Mouse (Mus musculus) cortical plate, adult 2 months (tissue): ENCODE results near the gene Taco1. TPM values are rescaled to one million over a fixed set of nuclear protein-coding genes. Genes with fewer than 3 reads are reported as not detected.

Experiments used
- H3K27ac ChIP-seq: fragments of 200-500 bp; 2 replicates; pipeline ENCODE4 v1.5.1; 2012; ENCODE audit warnings: low read length, control low read depth, inconsistent platforms; ENCODE audit not compliant: insufficient read depth
- H3K4me1 ChIP-seq: fragments of 200-500 bp; 2 replicates; pipeline ENCODE4 v1.6.1; 2011; ENCODE audit warnings: low read length; ENCODE audit not compliant: control insufficient read depth, insufficient read depth
- H3K4me3 ChIP-seq: fragments of 200-500 bp; 2 replicates; pipeline ENCODE4 v1.5.1; 2011; ENCODE audit warnings: mild to moderate bottlenecking, low read length, control low read depth; ENCODE audit not compliant: insufficient read depth
- CTCF ChIP-seq: fragments of 200-500 bp; IDR thresholded peaks from 2 replicates; pipeline ENCODE4 v1.5.1; 2011; ENCODE audit warnings: mild to moderate bottlenecking, control low read depth, low read length; ENCODE audit not compliant: insufficient read depth; ENCODE audit errors: extremely low read depth
- POLR2A ChIP-seq: fragments of 200-500 bp; IDR thresholded peaks from 2 replicates; pipeline ENCODE4 v1.6.1; 2011; ENCODE audit warnings: mild to moderate bottlenecking, low read length, control low read depth; ENCODE audit not compliant: insufficient read depth; ENCODE audit errors: extremely low read depth
- polyA plus RNA-seq: library from polyadenylated mRNA; depleted of rRNA; stranded (reverse); fragments of >200 nt; gene quantifications from 2 replicates; pipeline ENCODE4 v1.2.3, GENCODE M21; 2012; rRNA removed

Taco1 gene
- polyA plus RNA-seq, 1 experiment = 11.9 TPM

DNA sequence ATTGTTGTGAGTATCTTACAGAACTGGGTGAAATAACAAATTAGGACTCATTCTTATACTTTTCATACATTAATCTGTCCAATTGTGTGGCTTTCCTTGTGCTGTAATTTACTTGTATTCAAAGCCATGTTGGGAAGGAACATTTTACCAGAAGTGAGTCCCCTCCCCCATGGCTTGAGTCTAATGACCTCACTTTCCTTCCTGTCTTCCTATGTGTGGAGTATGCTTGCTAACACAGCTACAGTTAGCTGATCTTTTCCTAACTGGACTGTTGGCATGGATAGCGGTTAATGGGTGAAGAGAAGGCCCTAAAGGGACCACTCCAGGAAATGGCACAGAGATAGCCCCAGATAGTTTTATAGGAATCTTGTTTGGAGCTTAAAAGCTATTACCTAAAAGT lies 32.4 kb downstream of the Taco1 start:
- no peaks in the 10 kb centered on the region for H3K4me1 ChIP-seq
- H3K4me3 ChIP-seq = no peak overlapping the region
- no peak overlapping the region for H3K27ac ChIP-seq
- no peak for TF ChIP-seq POLR2A
- TF ChIP-seq CTCF = no peak

DNA sequence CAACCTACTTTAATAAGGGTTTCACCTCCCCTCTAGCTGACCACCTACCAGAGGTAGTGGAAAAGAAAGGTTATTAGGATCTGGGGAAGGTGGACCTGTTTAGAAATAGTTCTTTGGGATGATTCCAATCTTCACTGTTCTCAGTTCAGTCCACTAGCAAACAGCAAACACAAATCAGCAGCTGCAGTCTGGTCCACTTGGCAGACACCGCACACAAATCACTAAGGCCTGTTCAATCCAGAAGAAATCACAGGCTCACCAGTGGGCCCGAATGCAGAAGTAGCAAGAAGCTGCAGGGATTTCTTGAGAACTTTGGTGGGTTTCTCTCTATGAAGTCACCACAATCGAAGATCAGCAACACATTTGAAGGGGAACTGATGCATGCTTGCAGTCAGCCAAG lies 37.0 kb downstream of the Taco1 start:
- Histone ChIP-seq H3K4me3 (no peak overlapping the region), H3K4me1 (no peaks in the 10 kb centered on the region; the same call in 1 of the 2 replicates), H3K27ac (no peak overlapping the region)
- TF ChIP-seq POLR2A (no peak), CTCF (no peak)

DNA sequence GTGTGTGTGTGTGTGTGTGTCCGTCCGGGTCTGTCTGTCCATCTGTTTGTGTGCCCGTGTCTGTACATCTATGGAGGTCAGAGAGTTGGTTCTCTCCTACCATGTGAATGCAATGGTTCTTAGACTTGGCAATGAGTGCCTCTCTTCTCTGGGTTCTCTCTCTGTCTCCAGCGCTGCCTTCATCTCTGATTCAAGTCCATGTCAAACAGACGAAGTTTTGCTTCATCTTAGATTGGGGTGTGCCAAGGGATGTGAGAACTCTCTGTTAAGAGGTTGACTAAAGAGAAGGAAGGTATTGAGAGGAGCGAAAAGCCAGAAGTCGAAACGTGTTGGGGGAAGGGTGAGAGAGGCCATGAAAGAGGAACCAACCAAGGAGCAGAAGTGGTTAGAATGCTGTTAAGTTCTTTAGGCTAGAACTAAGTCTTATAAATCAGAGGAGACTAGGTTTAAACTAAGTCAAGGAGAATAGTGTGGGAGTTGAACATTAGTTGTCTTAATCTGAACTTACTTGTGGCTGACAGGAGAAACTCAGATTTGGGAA lies 40.3 kb downstream of the Taco1 start:
- Histone ChIP-seq H3K27ac (no peak overlapping the region), H3K4me3 (no peak overlapping the region), H3K4me1 (no peaks in the 10 kb centered on the region; the same call in 1 of the 2 replicates)
- no peak for TF ChIP-seq CTCF
- TF ChIP-seq POLR2A = no peak

DNA sequence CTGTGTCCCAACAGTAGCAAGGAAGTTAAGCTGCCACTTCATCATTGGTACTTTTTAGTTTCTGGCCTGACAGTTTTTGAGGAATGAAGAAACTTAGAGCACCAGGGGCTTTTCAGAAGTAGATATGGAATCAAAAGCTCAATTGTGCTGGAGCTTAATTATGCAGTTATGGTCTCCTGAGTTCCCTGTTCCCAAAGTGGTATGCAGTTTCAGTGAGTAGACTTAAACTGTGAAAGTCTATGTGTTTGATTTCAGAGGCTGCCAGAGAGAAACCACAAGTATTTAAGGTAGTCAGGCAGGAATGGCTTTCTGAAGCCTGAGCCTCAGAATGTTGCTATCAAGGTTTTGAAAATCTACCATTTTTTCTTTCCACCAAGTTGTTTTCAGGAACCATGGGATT lies 45.8 kb downstream of the Taco1 start:
- Histone ChIP-seq H3K4me1 (no peaks in the 10 kb centered on the region), H3K4me3 (no peak overlapping the region), H3K27ac (no peak overlapping the region)
- TF ChIP-seq POLR2A (no peak), CTCF (no peak)

DNA sequence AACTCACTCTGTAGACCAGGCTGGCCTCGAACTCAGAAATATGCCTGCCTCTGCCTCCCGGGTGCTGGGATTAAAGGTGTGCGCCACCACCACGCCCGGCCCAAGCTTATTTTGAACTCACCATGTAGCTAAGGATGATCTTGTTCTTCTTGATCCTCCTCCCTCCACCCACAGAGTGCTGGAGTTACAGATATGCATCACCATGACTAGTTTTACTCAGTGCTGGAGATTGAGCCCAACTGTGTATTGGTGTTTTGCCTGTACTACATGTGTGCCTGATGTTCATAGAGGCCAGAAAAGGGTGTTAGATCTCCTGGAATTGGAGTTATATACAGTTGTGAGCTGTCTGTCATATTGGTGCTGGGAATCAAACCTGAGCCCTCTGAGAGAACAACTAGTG lies 56.4 kb downstream of the Taco1 start:
- Histone ChIP-seq H3K4me1 (peaks cover 4% of the 10 kb centered on the region; the same call in 1 of the 2 replicates), H3K4me3 (no peak overlapping the region), H3K27ac (peak overlapping the region; percentile 12; the same call in 1 of the 2 replicates)
- TF ChIP-seq POLR2A = no peak
- TF ChIP-seq CTCF = no peak

DNA sequence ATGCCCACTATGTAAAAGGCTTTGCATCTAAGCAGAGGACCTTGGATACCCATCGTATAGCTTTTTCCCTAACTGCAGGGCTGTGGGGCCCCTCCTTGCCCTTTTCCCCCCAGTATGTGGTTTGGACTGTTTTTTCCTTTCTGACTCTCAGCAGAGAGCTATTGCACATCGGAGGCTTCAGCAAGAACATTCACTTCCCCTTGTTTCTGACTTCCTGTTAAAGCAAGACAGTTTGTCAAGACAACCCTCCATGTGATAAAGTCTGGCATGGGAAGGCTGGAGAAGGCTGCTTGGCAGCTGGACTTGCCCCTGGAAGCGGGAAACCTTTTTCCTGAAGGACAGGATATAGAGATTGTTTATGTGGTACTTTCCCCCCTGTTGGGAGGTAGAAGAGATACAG lies 56.9 kb downstream of the Taco1 start:
- no peak overlapping the region for H3K4me3 ChIP-seq
- TF ChIP-seq CTCF (no peak), POLR2A (no peak)
- H3K4me1 ChIP-seq = peaks cover 4% of the 10 kb centered on the region; the same call in 1 of the 2 replicates
- peak overlapping the region; percentile 12; the same call in 1 of the 2 replicates for H3K27ac ChIP-seq

Other genes with a start within 250 kb of the Taco1 start
- gene Cyb561, start 112.7 kb upstream of the Taco1 start, polyA plus RNA-seq = 66.6 and 67.1 TPM in 2 replicates
- gene Ace, start 98.1 kb upstream of the Taco1 start, polyA plus RNA-seq = 8.7 and 9.3 TPM in 2 replicates
- gene Ace3, start 71.4 kb upstream of the Taco1 start, polyA plus RNA-seq = not detected in 2 replicates
- gene Kcnh6, start 57.9 kb upstream of the Taco1 start, polyA plus RNA-seq = 1.4 and 1.5 TPM in 2 replicates
- 111 and 115 TPM in 2 replicates for gene Dcaf7, start 29.2 kb upstream of the Taco1 start, polyA plus RNA-seq
- 32.3 and 33.2 TPM in 2 replicates for gene Map3k3, start 18.6 kb downstream of the Taco1 start, polyA plus RNA-seq
- not detected in 2 replicates for gene Gm10840, start 94.8 kb downstream of the Taco1 start, polyA plus RNA-seq
- gene Limd2, start 94.8 kb downstream of the Taco1 start, polyA plus RNA-seq = 86.0 and 102 TPM in 2 replicates
- gene Strada, start 136.1 kb downstream of the Taco1 start, polyA plus RNA-seq = 51.9 and 55.2 TPM in 2 replicates
- 68.3 and 83.3 TPM in 2 replicates for gene Ccdc47, start 150.3 kb downstream of the Taco1 start, polyA plus RNA-seq
- 41.6 and 43.7 TPM in 2 replicates for gene Ddx42, start 150.9 kb downstream of the Taco1 start, polyA plus RNA-seq
- gene Ftsj3, start 190.0 kb downstream of the Taco1 start, polyA plus RNA-seq = 23.8 and 24.6 TPM in 2 replicates
- gene Psmc5, start 190.1 kb downstream of the Taco1 start, polyA plus RNA-seq = 244 and 245 TPM in 2 replicates
- 32.3 and 33.8 TPM in 2 replicates for gene Smarcd2, start 206.9 kb downstream of the Taco1 start, polyA plus RNA-seq
- 0.11 and 0.13 TPM in 2 replicates for gene Tcam1, start 210.6 kb downstream of the Taco1 start, polyA plus RNA-seq
- gene Gh, start 235.8 kb downstream of the Taco1 start, polyA plus RNA-seq = not detected in 2 replicates
- gene Cd79b, start 248.7 kb downstream of the Taco1 start, polyA plus RNA-seq = 0.44 and 0.87 TPM in 2 replicates